Mouse (Mus musculus): ENCODE data around the gene Tcaim.

- TF ChIP-seq CTCF (IDR thresholded peaks at IDR 0.05; ENCODE audit: low read depth) (no peak), EP300 (IDR thresholded peaks at IDR 0.05; ENCODE audit: low read depth) (no peak)
These were observed 1.8 kb downstream of the Tcaim start for GRCm38 (mm10) chr9:122807186-122807585.

All from liver, postnatal 0 days (tissue).